Mouse (Mus musculus) heart, adult 2 months (tissue): ENCODE measurements around the gene Chtop. TPM values are rescaled to one million over a fixed set of nuclear protein-coding genes. Genes with fewer than 3 reads are reported as not detected.

Source experiments
- DNase-seq, 2 experiments: peaks; one replicate each; pipeline ENCODE4 v3.0.0; 2021
- H3K27ac ChIP-seq: fragments of 200-600 bp; 2 replicates; pipeline ENCODE4 v1.8.1; 2022
- H3K27me3 ChIP-seq: fragments of 200-500 bp; 2 replicates; pipeline ENCODE4 v1.6.1; 2012; ENCODE audit warnings: mild to moderate bottlenecking, low read length, inconsistent platforms, mixed read lengths; ENCODE audit not compliant: control insufficient read depth, insufficient read depth
- H3K36me3 ChIP-seq: fragments of 200-500 bp; 2 replicates; pipeline ENCODE4 v1.6.1; 2012; ENCODE audit warnings: low read length, inconsistent platforms; ENCODE audit not compliant: control insufficient read depth, insufficient read depth
- H3K4me1 ChIP-seq: fragments of 200-500 bp; 2 replicates; pipeline ENCODE4 v1.6.1; 2011; ENCODE audit warnings: low read length; ENCODE audit not compliant: control insufficient read depth, insufficient read depth
- H3K4me3 ChIP-seq: fragments of 200-600 bp; 2 replicates; pipeline ENCODE4 v1.8.1; 2022
- H3K79me2 ChIP-seq: fragments of 200-500 bp; replicated peaks from 2 replicates; pipeline ENCODE4 v1.6.1; 2012; ENCODE audit warnings: mild to moderate bottlenecking, inconsistent platforms, low read length, moderate library complexity, mixed read lengths; ENCODE audit not compliant: control insufficient read depth, insufficient read depth
- H3K9ac ChIP-seq: fragments of 200-500 bp; 2 replicates; pipeline ENCODE4 v1.6.1; 2012; ENCODE audit warnings: low read depth, mild to moderate bottlenecking, control low read depth, inconsistent platforms, low read length, mixed read lengths
- CTCF ChIP-seq: fragments of 200-600 bp; IDR thresholded peaks from 2 replicates; pipeline ENCODE4 v1.8.1; 2022; ENCODE audit warnings: antibody characterized with exemption, mild to moderate bottlenecking, moderate library complexity
- EP300 ChIP-seq: fragments of 200-500 bp; IDR thresholded peaks from 2 replicates; pipeline ENCODE4 v1.6.1; 2011; ENCODE audit warnings: low read depth, low read length, control low read depth; ENCODE audit not compliant: insufficient read depth
- POLR2A ChIP-seq: fragments of 200-500 bp; IDR thresholded peaks from 2 replicates; pipeline ENCODE4 v1.6.1; 2011; ENCODE audit warnings: mild to moderate bottlenecking, low read depth, low read length, control low read depth; ENCODE audit not compliant: insufficient read depth
- WGBS: fragments of 180-500 bp; shearing (Covaris S2); methylation state at CpG from one replicate; pipeline ENCODE4 v1.1.7; 2018; 5-methylcytosine and 5-hydroxymethylcytosine counted together
- intact Hi-C: fragments of 180-260 bp; cut with DNase I; formaldehyde crosslinking; loops from one replicate; pipeline ENCODE4 v1.15.1; 2025
- polyA plus RNA-seq: library from polyadenylated mRNA; depleted of rRNA; stranded (reverse); fragments of >200 nt; gene quantifications from 2 replicates; pipeline ENCODE4 v1.2.3, GENCODE M21; 2012
- total RNA-seq, 2 experiments: library from RNA; stranded (reverse); gene quantifications; 2 replicates each; pipeline ENCODE4 v1.2.3; 2021

Gene Chtop
- total and polyA plus RNA-seq, 3 experiments = 30.4 to 93.0 (median 90.0) TPM

DNA sequence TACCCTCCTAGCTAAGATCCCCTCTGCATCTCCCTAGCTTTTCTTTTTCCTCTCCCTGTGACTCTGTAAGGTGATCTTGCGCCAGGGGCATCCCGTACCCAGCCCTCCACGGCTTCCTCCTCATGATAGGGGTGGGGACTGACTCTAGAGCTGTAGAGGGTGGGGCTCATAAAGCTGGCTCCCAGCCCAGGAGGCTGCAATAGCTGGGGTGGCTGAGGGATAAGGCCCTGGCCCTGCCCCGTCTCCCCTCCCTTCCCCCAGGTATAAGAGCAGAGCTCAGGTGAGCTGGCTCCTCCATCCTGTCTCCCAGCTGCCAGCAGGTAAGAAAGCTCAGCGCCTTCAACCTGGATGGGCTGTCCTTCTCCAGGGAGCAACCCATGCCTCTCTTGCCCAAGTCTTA lies 17.3 kb upstream of the Chtop start, which contains the start of gene S100a14:
TSS of gene S100a14 (plus strand) at position 277 of the 400 bp plus-strand sequence.
- TF ChIP-seq EP300 = no peak
- no peak for TF ChIP-seq CTCF
- no peak within 1 kb of the TSS for H3K27ac ChIP-seq
- no peak within 1 kb of the TSS for H3K4me3 ChIP-seq
- no peak within 1 kb of the TSS for H3K9ac ChIP-seq
- 42% methylated on average over 5 of the region's 5 CpGs for WGBS
- H3K4me1 ChIP-seq = no peaks in the 10 kb centered on the region; the same call in 1 of the 2 replicates
- no peaks in the 10 kb centered on the region for H3K79me2 ChIP-seq
- no peaks in the 10 kb centered on the region for H3K36me3 ChIP-seq
- H3K27me3 ChIP-seq = no peaks in the 10 kb centered on the region
- DNase-seq = peak; percentile 41 to 47
- intact Hi-C loops = loop anchor here (2.0 kb wide), 1 partner anchor 58 kb away; no protein-coding TSS in a partner anchor

DNA sequence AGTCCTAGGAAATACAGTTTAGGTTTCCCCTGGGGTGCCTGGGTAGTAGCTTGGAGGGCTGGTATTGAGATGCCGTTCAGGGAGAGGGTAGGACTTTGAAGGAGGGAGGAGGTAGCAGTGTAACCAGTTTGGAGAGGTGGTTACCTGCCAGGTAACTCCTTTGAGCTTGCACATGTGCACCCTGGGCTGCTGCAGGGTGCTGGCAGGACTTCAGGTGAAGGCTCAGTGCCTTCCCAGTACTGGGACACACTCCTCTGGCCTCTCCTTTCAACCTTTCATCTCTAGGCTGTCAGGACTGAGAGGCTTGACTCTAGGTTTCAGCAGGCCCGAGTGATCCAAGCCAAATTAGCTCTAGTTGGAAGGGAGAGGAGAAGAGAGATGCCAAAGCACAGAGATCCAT lies 16.8 kb upstream of the Chtop start:
- Histone ChIP-seq H3K79me2 (no peaks in the 10 kb centered on the region), H3K36me3 (no peaks in the 10 kb centered on the region), H3K4me3 (no peak overlapping the region), H3K27ac (no peak overlapping the region), H3K27me3 (no peaks in the 10 kb centered on the region), H3K4me1 (no peaks in the 10 kb centered on the region; the same call in 1 of the 2 replicates), H3K9ac (no peak overlapping the region)
- DNase-seq = no peak
- WGBS = 66% methylated on average over 2 of the region's 2 CpGs
- TF ChIP-seq CTCF = no peak
- intact Hi-C loops = loop anchor here (2.0 kb wide), 1 partner anchor 59 kb away; no protein-coding TSS in a partner anchor

DNA sequence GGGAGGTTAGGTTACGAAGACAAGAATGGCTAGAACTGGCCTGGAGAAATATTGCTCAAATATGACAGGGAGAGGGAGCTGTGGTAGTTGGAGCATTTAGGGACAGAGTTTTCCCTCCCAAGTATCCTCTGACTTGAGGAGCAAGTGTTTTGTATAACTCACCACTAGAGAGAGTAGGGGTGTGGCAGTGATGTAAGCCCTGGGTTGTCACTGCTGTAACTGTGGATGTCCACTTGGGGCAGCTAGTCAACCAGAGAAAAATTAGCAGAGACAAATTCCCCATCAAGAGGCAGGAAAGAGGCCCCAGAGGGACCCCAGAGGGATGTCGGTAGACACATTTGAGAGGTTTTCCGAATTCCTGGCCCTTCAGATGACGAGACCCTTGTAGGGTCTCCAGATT lies 16.1 kb upstream of the Chtop start:
- WGBS = 44% methylated on average over 4 of the region's 4 CpGs

DNA sequence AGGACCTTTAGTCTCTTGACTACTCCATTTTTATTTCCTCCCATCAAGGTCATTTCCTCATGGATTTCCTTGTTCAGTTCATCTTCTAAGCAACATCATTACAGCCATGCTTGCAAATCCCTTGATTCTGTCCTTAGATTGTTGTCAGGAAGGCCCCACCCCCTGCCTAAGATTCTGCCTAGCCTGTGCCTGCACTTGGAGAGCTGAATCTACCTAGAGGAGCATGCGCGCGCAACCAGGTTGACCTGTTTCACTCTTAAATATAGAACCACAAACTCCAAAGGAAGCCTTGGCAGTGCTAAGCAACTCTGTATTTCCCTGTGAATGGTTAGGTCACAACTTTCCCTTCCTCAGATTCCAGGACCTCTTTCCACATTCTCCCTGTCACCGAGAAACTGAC lies 8.4 kb upstream of the Chtop start:
- no peak for DNase-seq
- H3K4me3 ChIP-seq = no peak overlapping the region
- H3K27me3 ChIP-seq = no peaks in the 10 kb centered on the region
- no peak overlapping the region; the same call in 1 of the 2 replicates for H3K27ac ChIP-seq
- WGBS = 64% methylated on average over 4 of the region's 4 CpGs
- TF ChIP-seq CTCF (no peak), POLR2A (no peak), EP300 (no peak)
- intact Hi-C loops = no loop called here
- no peaks in the 10 kb centered on the region; the same call in 1 of the 2 replicates for H3K79me2 ChIP-seq
- peaks cover 12% of the 10 kb centered on the region for H3K36me3 ChIP-seq
- peaks cover 14% of the 10 kb centered on the region for H3K4me1 ChIP-seq
- H3K9ac ChIP-seq = no peak overlapping the region

More for the DNA sequence above, 16.1 kb upstream of the Chtop start:
- Histone ChIP-seq H3K4me3 (no peak overlapping the region), H3K4me1 (no peaks in the 10 kb centered on the region; the same call in 1 of the 2 replicates), H3K36me3 (peaks cover 2% of the 10 kb centered on the region), H3K79me2 (no peaks in the 10 kb centered on the region), H3K9ac (no peak overlapping the region), H3K27ac (no peak overlapping the region), H3K27me3 (no peaks in the 10 kb centered on the region)
- TF ChIP-seq CTCF (peak; percentile 91), POLR2A (no peak), EP300 (peak; percentile 72; the same call in 1 of the 2 replicates)
- intact Hi-C loops = loop anchor here (1.0 to 2.0 kb wide), 2 partner anchors 15 to 91 kb away; no protein-coding TSS in a partner anchor
- peak; percentile 47 to 50 for DNase-seq

DNA sequence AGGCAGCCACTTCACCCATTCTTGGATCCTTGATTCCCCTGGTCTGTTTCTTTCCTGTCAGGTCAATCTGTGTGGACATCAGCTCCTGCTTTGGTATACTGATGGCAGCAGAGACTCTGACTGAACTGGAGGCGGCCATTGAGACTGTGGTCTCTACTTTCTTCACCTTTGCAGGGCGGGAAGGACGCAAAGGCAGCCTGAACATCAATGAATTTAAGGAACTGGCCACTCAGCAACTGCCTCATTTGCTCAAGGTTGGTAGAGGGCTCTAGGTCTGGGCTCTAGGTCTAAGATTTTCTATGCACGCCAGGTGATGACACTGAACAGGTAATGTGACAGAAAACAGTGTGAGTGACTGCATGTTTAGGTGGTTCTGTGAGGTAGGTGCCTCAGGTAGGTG lies 6.5 kb upstream of the Chtop start:
- intact Hi-C loops = no loop called here
- 94% methylated on average over 4 of the region's 4 CpGs for WGBS
- Histone ChIP-seq H3K4me3 (peak overlapping the region; percentile 70), H3K36me3 (peaks cover 12% of the 10 kb centered on the region), H3K4me1 (peaks cover 14% of the 10 kb centered on the region), H3K27ac (peak overlapping the region; percentile 95), H3K79me2 (no peaks in the 10 kb centered on the region; the same call in 1 of the 2 replicates), H3K9ac (peak overlapping the region; percentile 33; the same call in 1 of the 2 replicates), H3K27me3 (no peaks in the 10 kb centered on the region)
- no peak for TF ChIP-seq CTCF
- no peak for TF ChIP-seq EP300
- no peak for TF ChIP-seq POLR2A
- no peak for DNase-seq

DNA sequence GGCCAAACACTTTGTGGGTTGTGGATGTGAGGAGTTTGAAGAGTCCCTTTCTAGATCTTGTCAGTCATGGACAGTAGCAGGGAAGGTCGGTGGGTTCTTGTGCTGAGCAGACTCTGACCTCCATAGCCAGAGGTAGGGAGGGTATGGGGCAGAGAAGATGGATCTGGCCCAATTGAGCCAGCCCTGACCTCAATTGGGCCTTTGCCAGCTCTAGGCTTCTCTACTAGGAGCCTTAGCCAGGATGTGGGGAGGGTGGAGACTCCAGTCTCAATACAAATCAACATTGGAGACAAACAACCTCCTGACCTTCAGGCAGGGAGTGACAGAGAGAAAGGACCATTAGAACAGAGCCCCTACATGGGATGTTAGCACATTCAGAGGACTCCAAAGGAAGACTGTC lies 5.9 kb upstream of the Chtop start:
- peak overlapping the region; percentile 68 for H3K9ac ChIP-seq
- peak overlapping the region; percentile 70 for H3K4me3 ChIP-seq
- H3K36me3 ChIP-seq = peaks cover 9% of the 10 kb centered on the region; the same call in 1 of the 2 replicates
- intact Hi-C loops = no loop called here
- TF ChIP-seq POLR2A (no peak), CTCF (no peak), EP300 (no peak)
- no peaks in the 10 kb centered on the region; the same call in 1 of the 2 replicates for H3K79me2 ChIP-seq
- 8% methylated on average over 1 of the region's 1 CpGs for WGBS
- peak; percentile 65 to 66 for DNase-seq
- peak overlapping the region; percentile 95 for H3K27ac ChIP-seq
- H3K27me3 ChIP-seq = no peaks in the 10 kb centered on the region
- peaks cover 14% of the 10 kb centered on the region for H3K4me1 ChIP-seq
